Mouse (Mus musculus): ENCODE results near the gene Bves. TPM values are rescaled to one million over a fixed set of nuclear protein-coding genes. Genes with fewer than 3 reads are reported as not detected.

The Bves gene
- polyA plus RNA-seq, 1 experiment from 2014 or later = 0.26 TPM

DNA sequence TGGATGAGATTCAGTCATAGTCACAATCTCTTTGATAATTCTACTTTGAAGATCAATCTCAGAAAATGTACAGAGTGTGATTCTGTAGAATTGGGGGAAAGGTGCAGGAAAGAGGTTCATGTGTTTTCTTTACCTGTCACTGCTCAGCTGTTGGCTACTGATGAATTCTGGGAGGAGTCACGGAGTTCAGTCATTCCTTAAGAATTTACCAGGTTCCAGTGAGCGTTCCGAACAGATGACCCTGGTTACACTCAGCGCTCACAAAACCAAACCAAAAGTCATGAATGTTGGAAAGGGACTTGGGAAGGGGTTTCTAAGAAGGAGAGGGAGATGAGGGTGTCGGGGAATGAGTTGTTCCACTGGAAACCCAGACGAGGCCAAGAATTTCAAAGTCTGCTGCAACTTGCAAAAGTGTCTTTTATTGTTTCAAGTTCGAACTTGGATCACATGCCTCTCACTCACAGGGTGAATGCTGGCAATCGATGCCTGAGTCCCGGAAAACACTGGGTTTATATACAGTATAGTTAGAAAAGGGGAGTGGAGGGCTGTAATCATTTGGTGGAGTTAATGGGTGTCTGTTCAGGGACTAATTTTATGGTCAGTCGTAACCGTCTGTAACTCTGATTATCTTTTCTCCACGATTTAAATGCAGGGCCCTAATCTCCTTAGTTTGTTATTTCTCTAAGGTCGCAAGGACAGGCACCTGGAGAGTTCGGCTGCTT, 32.1 kb upstream of the Bves start:
- Histone ChIP-seq H3K9me3 (replicated peaks; ENCODE audit: control insufficient read depth, low read length) (no peaks in the 10 kb centered on the region), H3K9ac (ENCODE audit: low read depth, low read length) (no peak overlapping the region), H3K4me2 (ENCODE audit: low read depth, low read length) (no peak overlapping the region), H3K4me3 (ENCODE audit: low read depth, low read length) (no peak overlapping the region), H3K36me3 (ENCODE audit: control insufficient read depth, insufficient read depth) (no peaks in the 10 kb centered on the region), H3K27me3 (ENCODE audit: control insufficient read depth, insufficient read depth, low read depth, low read length) (no peaks in the 10 kb centered on the region), H3K27ac (ENCODE audit: low read length) (no peak overlapping the region), H3K4me1 (ENCODE audit: control insufficient read depth, low read depth, low read length) (no peaks in the 10 kb centered on the region)
- no peak for ATAC-seq (ENCODE audit: low read depth)
- 46% methylated on average over 14 of the region's 14 CpGs for WGBS (ENCODE audit: insufficient replicate concordance)

DNA sequence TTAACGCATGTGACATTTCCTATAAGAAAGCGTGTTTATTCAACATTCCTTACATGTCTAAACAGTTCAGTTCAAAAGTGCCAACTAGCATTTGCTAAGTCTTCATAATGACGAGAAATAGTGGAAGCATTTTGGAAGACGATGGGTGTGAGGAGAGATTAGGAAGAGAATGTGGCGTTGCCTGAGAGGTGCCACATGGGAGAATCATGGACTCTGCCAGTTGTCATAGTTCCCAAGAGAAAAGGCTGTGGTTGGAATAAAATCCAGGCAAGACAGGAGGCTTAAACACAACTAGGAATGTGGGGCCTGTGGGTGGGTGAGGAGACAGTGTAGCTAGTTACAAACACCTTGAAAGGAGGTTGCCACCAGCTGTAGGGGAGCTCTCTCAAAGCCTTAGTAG, 30.4 kb upstream of the Bves start:
- WGBS (ENCODE audit: insufficient replicate concordance) = 63% methylated on average over 5 of the region's 5 CpGs
- no peak overlapping the region for H3K27ac ChIP-seq (ENCODE audit: low read length)
- H3K36me3 ChIP-seq (ENCODE audit: control insufficient read depth, insufficient read depth) = no peaks in the 10 kb centered on the region
- ATAC-seq (ENCODE audit: low read depth) = no peak
- H3K4me3 ChIP-seq (ENCODE audit: low read depth, low read length) = no peak overlapping the region
- H3K4me2 ChIP-seq (ENCODE audit: low read depth, low read length) = no peak overlapping the region
- H3K4me1 ChIP-seq (ENCODE audit: control insufficient read depth, low read depth, low read length) = no peaks in the 10 kb centered on the region
- no peaks in the 10 kb centered on the region for H3K27me3 ChIP-seq (ENCODE audit: control insufficient read depth, insufficient read depth, low read depth, low read length)
- H3K9ac ChIP-seq (ENCODE audit: low read depth, low read length) = no peak overlapping the region
- no peaks in the 10 kb centered on the region for H3K9me3 ChIP-seq (replicated peaks; ENCODE audit: control insufficient read depth, low read length)

DNA sequence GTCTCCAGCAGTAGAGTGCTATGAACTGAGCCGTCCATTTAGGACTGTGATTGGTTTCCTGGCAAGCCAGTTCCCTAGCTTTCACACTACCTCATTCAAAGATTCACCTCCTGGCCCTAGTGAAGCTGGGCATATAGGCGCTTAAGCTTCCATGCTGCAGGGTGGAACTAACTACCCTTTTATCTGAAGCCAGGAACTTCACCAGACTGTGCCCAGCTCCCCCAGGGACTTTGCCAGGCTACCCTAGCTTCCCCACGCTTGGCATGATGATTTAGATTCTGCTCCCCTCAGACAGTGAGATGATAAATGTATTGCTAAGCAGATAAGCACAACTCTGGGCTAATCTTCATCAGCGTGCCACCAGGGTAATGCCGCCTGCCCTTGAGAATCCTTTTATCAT, 24.4 kb upstream of the Bves start:
- no peaks in the 10 kb centered on the region for H3K27me3 ChIP-seq (ENCODE audit: control insufficient read depth, insufficient read depth, low read depth, low read length)
- no peak overlapping the region for H3K27ac ChIP-seq (ENCODE audit: low read length)
- H3K4me1 ChIP-seq (ENCODE audit: control insufficient read depth, low read depth, low read length) = no peaks in the 10 kb centered on the region
- no peak for ATAC-seq (ENCODE audit: low read depth)
- no peaks in the 10 kb centered on the region for H3K9me3 ChIP-seq (replicated peaks; ENCODE audit: control insufficient read depth, low read length)
- H3K9ac ChIP-seq (ENCODE audit: low read depth, low read length) = no peak overlapping the region
- H3K36me3 ChIP-seq (ENCODE audit: control insufficient read depth, insufficient read depth) = no peaks in the 10 kb centered on the region
- H3K4me3 ChIP-seq (ENCODE audit: low read depth, low read length) = no peak overlapping the region
- WGBS (ENCODE audit: insufficient replicate concordance) = 61% methylated on average over 5 of the region's 5 CpGs
- no peak overlapping the region for H3K4me2 ChIP-seq (ENCODE audit: low read depth, low read length)

DNA sequence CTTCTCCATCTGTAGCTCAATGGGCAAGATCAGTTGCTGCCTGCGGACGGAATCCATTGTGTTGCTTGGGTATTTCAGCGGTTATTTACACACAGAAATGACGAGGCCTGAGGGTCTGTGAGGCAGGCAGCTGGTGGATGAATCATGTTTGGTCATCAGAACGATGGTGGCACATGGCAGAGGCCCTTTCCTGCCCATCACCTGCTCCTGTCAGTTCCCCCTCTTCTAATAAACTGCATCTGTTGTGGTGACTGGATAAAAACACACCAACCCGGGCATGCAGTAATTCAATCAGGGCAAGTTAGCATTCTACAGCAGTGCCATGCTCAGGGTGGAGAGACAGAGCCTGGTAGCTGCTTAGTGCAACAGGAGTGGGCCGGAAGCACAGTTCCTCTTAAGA, 23.9 kb upstream of the Bves start:
- ATAC-seq (ENCODE audit: low read depth) = no peak
- H3K27me3 ChIP-seq (ENCODE audit: control insufficient read depth, insufficient read depth, low read depth, low read length) = no peaks in the 10 kb centered on the region
- H3K9me3 ChIP-seq (replicated peaks; ENCODE audit: control insufficient read depth, low read length) = no peaks in the 10 kb centered on the region
- H3K4me3 ChIP-seq (ENCODE audit: low read depth, low read length) = no peak overlapping the region
- WGBS (ENCODE audit: insufficient replicate concordance) = 62% methylated on average over 7 of the region's 7 CpGs
- H3K4me2 ChIP-seq (ENCODE audit: low read depth, low read length) = no peak overlapping the region
- no peak overlapping the region for H3K27ac ChIP-seq (ENCODE audit: low read length)
- no peaks in the 10 kb centered on the region for H3K36me3 ChIP-seq (ENCODE audit: control insufficient read depth, insufficient read depth)
- no peak overlapping the region for H3K9ac ChIP-seq (ENCODE audit: low read depth, low read length)
- H3K4me1 ChIP-seq (ENCODE audit: control insufficient read depth, low read depth, low read length) = no peaks in the 10 kb centered on the region

DNA sequence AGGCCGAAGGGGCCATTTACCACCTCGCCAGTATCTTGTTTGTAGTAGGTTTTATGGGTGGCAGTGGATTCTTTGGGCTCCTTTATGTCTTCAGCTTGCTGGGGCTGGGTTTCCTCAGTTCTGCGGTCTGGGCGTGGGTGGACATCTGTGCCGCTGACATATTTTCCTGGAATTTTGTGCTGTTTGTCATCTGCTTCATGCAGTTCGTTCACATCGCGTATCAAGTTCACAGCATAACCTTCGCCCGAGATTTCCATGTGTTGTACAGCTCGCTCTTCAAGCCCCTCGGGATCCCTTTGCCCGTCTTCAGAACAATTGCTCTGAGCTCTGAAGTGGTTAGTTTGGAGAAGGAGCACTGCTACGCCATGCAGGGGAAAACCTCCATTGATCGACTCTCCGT, 20.7 kb upstream of the Bves start:
- Histone ChIP-seq H3K9ac (ENCODE audit: low read depth, low read length) (no peak overlapping the region), H3K4me1 (ENCODE audit: control insufficient read depth, low read depth, low read length) (no peaks in the 10 kb centered on the region), H3K4me3 (ENCODE audit: low read depth, low read length) (no peak overlapping the region), H3K27me3 (ENCODE audit: control insufficient read depth, insufficient read depth, low read depth, low read length) (no peaks in the 10 kb centered on the region), H3K4me2 (ENCODE audit: low read depth, low read length) (no peak overlapping the region), H3K27ac (ENCODE audit: low read length) (no peak overlapping the region), H3K36me3 (ENCODE audit: control insufficient read depth, insufficient read depth) (no peaks in the 10 kb centered on the region), H3K9me3 (replicated peaks; ENCODE audit: control insufficient read depth, low read length) (no peaks in the 10 kb centered on the region)
- WGBS (ENCODE audit: insufficient replicate concordance) = 77% methylated on average over 16 of the region's 16 CpGs
- no peak for ATAC-seq (ENCODE audit: low read depth)

DNA sequence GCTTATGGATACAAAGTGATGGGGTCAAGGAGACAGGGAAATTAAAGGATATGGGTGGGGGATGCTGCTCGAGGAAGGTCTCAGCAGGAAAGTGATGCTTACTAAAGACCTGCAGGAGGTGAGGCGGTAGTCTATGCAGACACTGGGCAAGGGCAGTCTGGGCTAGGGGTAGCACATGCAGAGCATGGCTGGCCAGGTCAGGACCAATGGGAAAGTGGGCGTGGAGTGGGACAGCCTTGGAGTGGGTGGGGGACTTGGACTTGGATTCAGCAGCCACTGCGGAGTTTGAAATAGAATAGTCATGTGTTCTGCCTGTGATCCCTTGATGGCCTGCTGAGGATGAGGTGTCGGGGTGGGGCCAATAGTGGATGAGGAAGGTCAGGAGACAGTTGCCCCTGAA, 16.6 kb upstream of the Bves start:
- ATAC-seq (ENCODE audit: low read depth) = no peak
- WGBS (ENCODE audit: insufficient replicate concordance) = 64% methylated on average over 5 of the region's 5 CpGs
- H3K27me3 ChIP-seq (ENCODE audit: control insufficient read depth, insufficient read depth, low read depth, low read length) = no peaks in the 10 kb centered on the region

DNA sequence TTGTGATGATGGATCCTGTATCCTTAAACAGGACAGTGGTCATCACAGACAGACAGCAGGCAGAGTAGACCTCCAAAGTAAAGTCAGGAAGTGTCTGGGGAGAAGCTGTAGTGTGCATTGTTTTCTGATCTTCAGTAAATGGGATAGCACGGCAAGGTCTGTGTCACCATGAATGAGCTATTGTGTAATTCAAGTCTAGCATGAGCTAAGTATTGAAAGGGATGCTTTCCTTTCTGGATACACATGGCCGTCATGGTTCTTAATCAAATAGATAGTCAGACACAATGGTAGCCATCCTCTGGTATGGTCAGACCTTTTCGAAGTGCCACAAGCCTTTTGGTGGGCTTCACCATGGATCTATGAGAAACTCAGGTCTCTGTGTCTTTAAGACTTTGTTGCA, 15.3 kb upstream of the Bves start:
- no peak overlapping the region for H3K4me3 ChIP-seq (ENCODE audit: low read depth, low read length)
- 58% methylated on average over 3 of the region's 3 CpGs for whole genome bisulfite sequencing (ENCODE audit: insufficient replicate concordance)
- no peaks in the 10 kb centered on the region for H3K36me3 ChIP-seq (ENCODE audit: control insufficient read depth, insufficient read depth)
- no peaks in the 10 kb centered on the region for H3K9me3 ChIP-seq (replicated peaks; ENCODE audit: control insufficient read depth, low read length)
- ATAC-seq (ENCODE audit: low read depth) = no peak
- no peaks in the 10 kb centered on the region for H3K4me1 ChIP-seq (ENCODE audit: control insufficient read depth, low read depth, low read length)
- no peak overlapping the region for H3K4me2 ChIP-seq (ENCODE audit: low read depth, low read length)
- no peak overlapping the region for H3K27ac ChIP-seq (ENCODE audit: low read length)
- H3K27me3 ChIP-seq (ENCODE audit: control insufficient read depth, insufficient read depth, low read depth, low read length) = no peaks in the 10 kb centered on the region
- H3K9ac ChIP-seq (ENCODE audit: low read depth, low read length) = no peak overlapping the region

More for the DNA sequence above, 16.6 kb upstream of the Bves start:
- Histone ChIP-seq H3K36me3 (ENCODE audit: control insufficient read depth, insufficient read depth) (no peaks in the 10 kb centered on the region), H3K4me2 (ENCODE audit: low read depth, low read length) (no peak overlapping the region), H3K9me3 (replicated peaks; ENCODE audit: control insufficient read depth, low read length) (no peaks in the 10 kb centered on the region), H3K9ac (ENCODE audit: low read depth, low read length) (no peak overlapping the region), H3K27ac (ENCODE audit: low read length) (no peak overlapping the region), H3K4me3 (ENCODE audit: low read depth, low read length) (no peak overlapping the region), H3K4me1 (ENCODE audit: control insufficient read depth, low read depth, low read length) (no peaks in the 10 kb centered on the region)

DNA sequence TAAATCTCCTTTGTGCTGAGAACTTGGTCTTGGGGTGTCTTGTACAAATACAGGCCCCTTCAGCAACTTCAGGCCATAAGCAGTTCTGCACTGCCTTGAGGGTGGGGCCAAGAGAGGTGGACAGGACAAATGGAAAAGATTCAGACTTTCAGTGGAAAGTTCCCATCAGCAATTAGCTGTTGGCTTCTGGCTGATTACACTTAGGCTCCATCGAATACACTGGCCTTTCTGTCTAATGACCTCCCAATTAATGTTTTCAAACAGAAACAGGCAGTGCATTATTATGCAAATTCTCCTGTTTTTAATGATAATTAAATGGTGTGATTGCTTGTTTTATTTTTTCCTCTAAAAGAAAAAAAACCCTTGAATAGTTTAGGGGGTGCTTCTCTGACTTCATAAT, 11.4 kb upstream of the Bves start:
- H3K9me3 ChIP-seq (replicated peaks; ENCODE audit: control insufficient read depth, low read length) = no peaks in the 10 kb centered on the region
- H3K27ac ChIP-seq (ENCODE audit: low read length) = no peak overlapping the region
- H3K36me3 ChIP-seq (ENCODE audit: control insufficient read depth, insufficient read depth) = no peaks in the 10 kb centered on the region
- no peak overlapping the region for H3K9ac ChIP-seq (ENCODE audit: low read depth, low read length)
- H3K4me3 ChIP-seq (ENCODE audit: low read depth, low read length) = no peak overlapping the region
- H3K4me2 ChIP-seq (ENCODE audit: low read depth, low read length) = no peak overlapping the region
- WGBS (ENCODE audit: insufficient replicate concordance) = 44% methylated on average over 1 of the region's 1 CpGs
- no peaks in the 10 kb centered on the region for H3K4me1 ChIP-seq (ENCODE audit: control insufficient read depth, low read depth, low read length)
- no peak for ATAC-seq (ENCODE audit: low read depth)
- H3K27me3 ChIP-seq (ENCODE audit: control insufficient read depth, insufficient read depth, low read depth, low read length) = no peaks in the 10 kb centered on the region

DNA sequence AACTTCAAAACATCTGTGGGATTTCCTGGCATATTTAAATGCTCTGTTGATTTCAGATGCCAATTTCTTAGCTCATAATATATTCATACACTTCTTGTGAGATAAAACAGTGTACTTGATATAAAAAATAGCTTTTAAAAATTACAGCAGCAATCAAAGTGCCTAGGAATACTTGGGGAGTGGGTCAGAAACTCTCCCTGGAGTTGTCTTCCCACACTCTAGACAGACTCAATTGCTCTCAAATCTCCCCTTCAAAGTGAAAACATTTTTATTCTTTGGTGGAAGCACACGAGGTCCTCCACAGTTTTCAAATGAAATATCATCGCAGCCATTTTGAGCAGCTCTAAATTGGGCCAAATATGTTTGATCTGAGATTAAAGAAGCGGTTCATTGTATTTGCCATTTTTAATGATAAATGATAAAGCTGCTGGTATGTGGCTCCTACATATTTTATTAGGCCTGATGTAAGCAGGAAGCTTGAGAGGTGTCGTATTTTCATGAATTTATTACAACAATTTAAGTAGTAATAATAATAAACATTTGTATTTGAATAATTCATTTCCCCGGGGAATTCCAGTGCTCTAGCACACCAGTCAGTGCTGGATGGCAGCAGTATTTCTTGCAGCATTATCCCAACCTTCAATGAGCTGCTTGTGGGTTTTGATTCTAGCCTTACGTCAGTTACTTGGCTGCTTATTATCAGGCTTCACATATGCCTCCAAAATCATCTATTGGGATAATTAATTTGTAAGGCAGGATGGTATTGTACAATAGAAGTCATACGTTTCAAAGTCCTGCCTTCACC, 7.2 kb upstream of the Bves start:
- H3K4me2 ChIP-seq (ENCODE audit: low read depth, low read length) = no peak overlapping the region
- H3K4me3 ChIP-seq (ENCODE audit: low read depth, low read length) = no peak overlapping the region
- no peak overlapping the region for H3K9ac ChIP-seq (ENCODE audit: low read depth, low read length)
- H3K27ac ChIP-seq (ENCODE audit: low read length) = no peak overlapping the region
- 63% methylated on average over 7 of the region's 7 CpGs for WGBS (ENCODE audit: insufficient replicate concordance)
- H3K36me3 ChIP-seq (ENCODE audit: control insufficient read depth, insufficient read depth) = no peaks in the 10 kb centered on the region
- no peaks in the 10 kb centered on the region for H3K9me3 ChIP-seq (replicated peaks; ENCODE audit: control insufficient read depth, low read length)
- no peaks in the 10 kb centered on the region; the same call in 1 of the 2 replicates for H3K27me3 ChIP-seq (ENCODE audit: control insufficient read depth, insufficient read depth, low read depth, low read length)
- no peaks in the 10 kb centered on the region for H3K4me1 ChIP-seq (ENCODE audit: control insufficient read depth, low read depth, low read length)
- ATAC-seq (ENCODE audit: low read depth) = no peak

Data from liver, embryonic 16.5 days (tissue).